Mouse (Mus musculus): ENCODE results near the gene Slc22a14.

Gene Slc22a14

DNA sequence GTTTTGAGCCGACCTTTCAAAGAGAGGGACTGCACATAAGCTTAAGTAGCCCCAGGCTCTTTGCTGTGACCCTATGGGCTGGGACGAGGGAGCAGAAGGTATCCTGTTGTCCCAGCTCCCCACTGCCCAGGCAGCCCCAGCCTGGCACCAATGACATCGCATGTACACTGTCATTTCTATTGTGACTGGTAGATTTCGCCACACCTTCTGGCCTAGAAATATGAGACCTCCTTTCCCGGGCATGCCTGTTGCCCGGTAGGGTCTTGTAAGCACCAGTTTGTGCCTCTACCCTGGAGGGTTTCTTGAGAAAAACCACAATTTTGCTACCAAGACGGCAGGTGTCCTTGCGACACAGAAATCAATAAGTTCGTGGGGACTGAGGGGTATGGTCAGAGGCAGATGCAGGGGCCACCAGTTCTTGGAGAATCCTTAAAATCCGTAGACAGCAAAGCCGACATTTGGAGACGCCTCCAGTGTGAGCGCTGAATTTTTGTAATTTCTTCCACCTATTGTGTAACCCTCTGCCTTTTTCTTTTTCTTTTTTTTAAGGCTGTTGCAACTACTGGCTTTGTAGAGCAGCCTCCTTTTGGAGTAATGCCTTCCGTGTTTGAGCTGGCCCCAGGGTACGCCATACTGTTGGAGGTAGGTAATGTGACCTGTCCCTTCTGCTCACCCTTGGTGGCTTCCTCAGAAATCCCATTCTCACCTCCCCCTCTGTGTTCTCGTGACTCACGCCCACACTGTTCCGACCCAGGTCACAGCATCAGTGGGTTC lies 242.6 kb downstream of the Slc22a14 start:
- no peak for DNase-seq

DNA sequence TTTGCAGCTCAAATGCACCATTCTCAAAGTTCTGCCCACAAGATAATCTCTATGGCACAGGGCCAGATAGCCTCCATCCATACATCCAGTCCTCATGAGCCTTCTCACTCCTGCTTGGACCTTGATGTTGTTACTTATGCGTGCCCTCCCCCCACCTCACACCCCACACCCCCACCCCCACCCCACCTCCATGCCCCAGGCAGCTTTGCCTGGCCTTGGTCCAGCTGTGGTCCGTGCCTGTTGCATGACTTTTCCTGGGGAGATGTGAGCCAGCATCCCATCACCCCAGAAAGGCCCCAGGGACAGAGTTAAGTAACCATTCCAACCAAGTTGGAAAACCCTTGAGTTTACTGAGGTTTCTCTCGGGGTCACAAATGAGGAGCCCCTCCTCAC lies 245.2 kb downstream of the Slc22a14 start:
- no peak for DNase-seq
